Mouse (Mus musculus): ENCODE measurements around the gene Sdc4.

The Sdc4 gene

GRCm38 (mm10) chr2:164443460-164444000 lies at the start of gene Sdc4:
TSS of gene Sdc4 (minus strand) at chr2:164443887.
- no peak for DNase-seq (ENCODE audit: low spot score in 2 of 2)

DNA sequence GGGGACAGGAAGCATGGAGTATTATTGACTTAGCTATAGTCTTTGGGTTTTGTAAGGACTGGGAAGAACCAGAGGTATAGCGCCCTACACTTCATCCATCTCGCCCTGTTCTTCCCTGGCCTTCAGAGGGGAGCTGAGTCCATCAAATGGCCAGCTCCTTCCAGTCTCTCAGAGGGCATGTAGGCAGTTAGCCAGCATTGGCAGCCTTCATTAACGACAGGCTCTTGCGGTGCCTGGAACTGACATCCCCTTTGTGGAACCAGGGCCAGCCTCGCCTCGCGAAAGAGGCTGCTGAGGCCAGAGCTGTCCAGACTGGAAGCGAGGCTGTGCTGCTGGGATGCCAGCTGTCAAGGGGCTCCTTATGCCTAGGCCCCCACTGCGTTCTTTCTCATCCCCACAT lies 44.1 kb upstream of the Sdc4 start:
- DNase-seq (ENCODE audit: low spot score in 2 of 2), result peak; percentile 40 to 50

DNA sequence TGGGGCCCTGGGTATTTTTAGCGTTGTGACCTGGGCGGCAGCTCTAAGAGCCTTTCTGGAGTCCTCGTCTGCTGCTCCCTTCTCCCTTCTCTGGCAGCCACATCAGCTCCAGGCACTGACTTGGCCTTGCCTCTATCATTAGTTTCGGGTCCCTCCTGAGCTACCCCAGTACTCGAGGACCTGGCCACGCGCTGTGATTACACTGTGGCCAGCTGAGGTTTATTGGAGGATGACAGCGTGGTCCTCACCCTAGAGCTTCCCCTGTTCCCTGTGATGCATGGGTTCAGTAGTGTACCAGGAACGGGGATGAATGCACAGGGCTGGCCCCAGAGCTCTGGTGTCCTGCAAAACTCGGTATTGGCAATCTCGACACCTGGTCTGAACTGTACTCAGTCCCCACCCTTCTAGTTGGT lies 43.4 kb upstream of the Sdc4 start:
- no peak for DNase-seq (ENCODE audit: low spot score in 2 of 2)

GRCm38 (mm10) chr2:164486258-164487114 lies 42.8 kb upstream of the Sdc4 start:
- DNase-seq (ENCODE audit: low spot score in 2 of 2), result peak; percentile 66 to 82

DNA sequence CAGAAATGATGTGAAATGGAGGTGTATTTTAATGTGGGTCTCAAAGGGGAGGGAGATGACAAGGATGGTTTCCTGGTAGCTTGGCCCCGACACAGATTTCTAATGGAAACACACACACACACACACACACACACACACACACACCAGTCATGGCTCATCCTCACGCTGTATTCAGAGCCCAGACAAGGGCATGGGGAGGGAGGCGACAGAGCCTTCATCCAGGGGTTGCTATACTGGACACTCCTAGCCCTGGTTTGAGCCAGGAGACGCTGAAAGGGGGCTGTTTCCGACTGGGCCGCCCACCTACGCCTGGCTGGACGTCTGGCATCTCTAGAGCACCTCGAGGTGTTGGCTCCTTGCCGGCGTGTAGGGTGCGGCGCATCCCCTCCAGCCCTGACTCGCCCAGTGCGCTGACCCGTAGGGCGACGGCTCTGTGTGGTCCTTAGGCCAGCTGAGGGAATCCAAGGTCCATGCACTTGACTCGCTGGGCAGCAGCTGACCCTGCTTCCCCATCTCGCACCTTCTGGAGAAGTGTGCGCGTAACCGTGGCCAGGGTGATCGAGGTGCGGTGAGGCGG lies 42.1 kb upstream of the Sdc4 start, which contains the start of gene Dbndd2:
Gene Dbndd2, plus strand, starts transcription at position 426 of the 577 bp plus-strand sequence.
- DNase-seq (ENCODE audit: low spot score in 2 of 2), result peak; percentile 40 to 75

DNA sequence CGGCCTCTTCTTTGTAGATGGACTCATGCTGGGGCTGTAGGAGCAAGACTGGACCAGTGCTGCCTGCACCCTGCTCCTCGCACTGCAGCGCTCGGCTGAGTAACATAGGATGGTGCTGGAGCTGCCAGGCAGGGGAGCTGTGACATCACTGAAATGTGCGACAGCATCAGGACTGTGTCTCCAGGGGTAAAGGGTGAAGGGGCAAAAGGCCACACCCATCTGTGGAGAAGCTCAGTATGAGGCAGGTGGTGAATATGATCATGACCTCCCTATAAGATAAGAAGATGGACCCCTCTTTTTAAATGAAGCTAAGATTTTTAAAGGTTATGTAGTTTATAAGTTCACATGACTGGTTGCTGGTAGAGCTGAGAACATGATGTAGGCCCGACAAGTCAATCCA lies 29.9 kb upstream of the Sdc4 start, which contains the start of gene Trp53tg5:
Gene Trp53tg5, minus strand, starts transcription at position 101 of the 400 bp plus-strand sequence.
- no peak for DNase-seq (ENCODE audit: low spot score in 2 of 2)

DNA sequence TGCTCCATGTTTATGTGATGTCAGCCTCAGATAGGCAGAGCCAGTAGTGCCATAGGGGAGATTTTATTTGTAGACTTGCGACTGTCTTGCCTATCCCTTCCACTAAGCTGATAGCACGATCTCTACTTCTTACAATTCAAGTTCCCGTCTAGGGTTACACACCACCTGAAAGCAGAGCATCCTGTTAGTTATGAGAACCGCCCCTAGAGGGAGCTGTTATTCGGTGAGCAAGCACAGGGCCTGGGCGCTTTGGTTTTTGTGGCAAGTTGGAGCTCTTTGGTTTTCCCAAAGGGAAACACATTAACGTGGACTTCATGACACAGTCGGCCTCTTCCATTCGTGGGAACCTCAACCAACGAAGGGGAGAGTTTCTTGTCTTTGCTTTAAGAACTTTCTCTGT lies 26.6 kb upstream of the Sdc4 start:
- peak in 1 of 2 experiments; percentile 64 for DNase-seq (ENCODE audit: low spot score in 2 of 2)

GRCm38 (mm10) chr2:164466787-164467186 lies 23.1 kb upstream of the Sdc4 start:
- no peak for DNase-seq (ENCODE audit: low spot score in 2 of 2)

DNA sequence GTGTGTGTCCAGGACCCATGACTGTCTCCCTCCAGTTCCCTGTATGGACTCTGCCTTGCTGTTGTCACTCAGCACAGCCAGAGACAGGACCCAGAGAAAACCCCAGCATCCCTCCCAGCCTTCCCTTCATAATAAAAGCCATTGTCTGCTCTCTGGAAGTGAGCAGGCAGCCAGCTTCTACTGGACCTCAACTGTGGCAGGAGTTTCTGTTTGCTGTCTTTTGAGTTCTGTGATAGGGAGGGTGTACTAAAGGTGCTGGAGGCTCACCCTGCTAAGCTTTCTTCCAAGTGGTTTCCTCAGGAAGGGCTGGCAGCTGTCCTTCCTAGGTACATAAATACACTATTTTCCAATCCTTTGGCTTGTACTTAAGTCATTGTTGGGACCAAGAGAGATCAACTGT lies 21.5 kb upstream of the Sdc4 start:
- no peak for DNase-seq (ENCODE audit: low spot score in 2 of 2)

- DNase-seq (ENCODE audit: low spot score in 2 of 2), result peak; percentile 97 to 98
Observed at GRCm38 (mm10) chr2:164460745-164461551, 17.3 kb upstream of the Sdc4 start, which contains the start of gene Gm20458. TSS of gene Gm20458 (plus strand) at chr2:164460967.

- DNase-seq (ENCODE audit: low spot score in 2 of 2), result no peak
Observed at GRCm38 (mm10) chr2:164458535-164458934, 14.8 kb upstream of the Sdc4 start.

- no peak for DNase-seq (ENCODE audit: low spot score in 2 of 2)
Observed at GRCm38 (mm10) chr2:164457942-164458341, 14.3 kb upstream of the Sdc4 start.

- DNase-seq (ENCODE audit: low spot score in 2 of 2), result peak; percentile 39 to 52
Observed at GRCm38 (mm10) chr2:164456864-164457300, 13.2 kb upstream of the Sdc4 start, which contains the start of gene Sys1. TSS of gene Sys1 (plus strand) at chr2:164456964.

DNA sequence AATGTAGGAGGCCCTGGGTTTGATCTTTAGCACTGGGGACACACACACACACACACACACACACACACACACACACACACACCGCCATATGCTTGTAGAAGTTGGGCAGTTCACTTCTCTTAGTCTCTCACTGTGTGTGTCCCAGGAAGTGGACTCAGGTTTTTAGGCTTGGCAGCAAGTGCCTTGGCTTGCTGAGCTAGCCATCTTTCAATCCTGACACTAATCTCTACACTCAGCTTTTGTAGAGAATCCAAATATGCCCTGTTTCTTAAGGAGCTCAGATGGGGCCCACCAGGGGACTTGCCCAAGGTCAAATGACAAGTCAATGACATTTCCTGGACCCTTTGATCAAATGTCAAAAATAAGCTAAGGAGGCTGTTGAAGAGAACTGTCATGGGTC lies 12.7 kb upstream of the Sdc4 start:
- no peak for DNase-seq (ENCODE audit: low spot score in 2 of 2)

DNA sequence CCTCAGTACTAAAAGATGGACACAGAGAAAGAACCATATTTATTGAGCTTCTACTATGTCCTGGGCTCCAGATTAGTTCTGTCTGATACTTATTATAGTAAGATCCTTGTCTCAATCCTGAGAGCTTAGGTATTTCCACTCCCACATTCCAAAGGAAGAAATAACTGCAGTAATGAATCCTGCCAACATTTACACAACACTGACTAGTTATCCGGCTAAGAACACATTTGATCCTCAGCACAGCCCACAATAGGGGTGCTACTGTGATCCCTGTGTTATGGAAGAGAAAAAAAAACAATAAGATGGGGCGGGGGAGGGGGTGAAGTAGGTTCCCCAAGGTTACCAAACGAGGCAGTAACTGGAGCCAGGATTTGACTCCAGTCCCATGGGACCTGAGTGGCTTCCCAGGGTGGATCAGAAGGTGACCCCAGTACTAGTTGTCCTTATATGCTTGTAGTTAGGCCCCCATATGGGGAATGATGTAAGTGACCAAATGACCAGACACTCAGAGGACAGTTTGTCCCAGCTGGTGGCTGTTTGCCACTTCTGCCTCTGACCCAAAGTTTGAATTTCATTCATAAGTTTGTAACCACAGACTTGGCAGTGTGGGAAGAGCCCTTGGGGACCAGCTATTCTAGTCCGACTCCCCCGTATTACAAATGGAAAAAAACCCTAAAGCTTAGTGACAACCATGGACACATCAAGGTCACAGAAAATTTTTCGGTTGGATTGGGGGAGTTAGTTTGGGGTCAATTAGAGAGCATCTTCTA lies 11.9 kb upstream of the Sdc4 start:
- DNase-seq (ENCODE audit: low spot score in 2 of 2), result no peak

DNA sequence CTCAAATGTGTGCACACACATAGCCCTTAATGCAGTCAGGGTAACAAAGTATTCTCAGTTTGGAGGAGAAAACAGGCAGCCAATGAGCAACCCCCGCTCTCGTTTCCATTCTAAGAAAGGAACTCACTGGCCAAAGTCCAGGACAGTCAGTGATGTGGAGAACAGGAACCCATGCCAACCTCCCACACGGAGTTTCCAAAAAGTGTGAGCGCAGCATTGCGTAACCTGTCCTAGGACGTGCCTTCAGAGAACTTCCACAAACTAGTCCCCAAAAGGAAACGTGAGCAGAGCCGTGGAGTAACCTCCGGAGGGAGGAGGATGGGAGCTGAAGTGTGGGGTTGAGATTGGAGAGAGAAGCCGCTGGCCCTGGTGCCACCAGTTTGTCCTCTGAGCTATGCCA lies 11.2 kb upstream of the Sdc4 start:
- peak; percentile 84 to 94 for DNase-seq (ENCODE audit: low spot score in 2 of 2)

- DNase-seq (ENCODE audit: low spot score in 2 of 2), result no peak
Observed at GRCm38 (mm10) chr2:164453887-164454500, 10.3 kb upstream of the Sdc4 start.

GRCm38 (mm10) chr2:164453047-164453757 lies 9.5 kb upstream of the Sdc4 start:
- no peak for DNase-seq (ENCODE audit: low spot score in 2 of 2)

- no peak for DNase-seq (ENCODE audit: low spot score in 2 of 2)
Observed at GRCm38 (mm10) chr2:164452000-164452676, 8.5 kb upstream of the Sdc4 start.

Measured in frontal cortex, postnatal 36 days (tissue).